Mouse (Mus musculus) ES-Bruce4 (cell line): ENCODE results near the gene Fig4.

ENCODE experiments used
- CTCF ChIP-seq: IDR thresholded peaks from one replicate; pipeline ENCODE4 v1.8.1; 2011; ENCODE audit warnings: low read depth, low read length
- EP300 ChIP-seq: IDR thresholded peaks from 2 replicates; pipeline ENCODE4 v1.6.1; 2011; ENCODE audit warnings: low read depth, low read length; ENCODE audit not compliant: insufficient read depth
- POLR2A ChIP-seq: IDR thresholded peaks from one replicate; pipeline ENCODE4 v1.8.1; 2011; ENCODE audit warnings: low read length; ENCODE audit not compliant: insufficient read depth

DNA sequence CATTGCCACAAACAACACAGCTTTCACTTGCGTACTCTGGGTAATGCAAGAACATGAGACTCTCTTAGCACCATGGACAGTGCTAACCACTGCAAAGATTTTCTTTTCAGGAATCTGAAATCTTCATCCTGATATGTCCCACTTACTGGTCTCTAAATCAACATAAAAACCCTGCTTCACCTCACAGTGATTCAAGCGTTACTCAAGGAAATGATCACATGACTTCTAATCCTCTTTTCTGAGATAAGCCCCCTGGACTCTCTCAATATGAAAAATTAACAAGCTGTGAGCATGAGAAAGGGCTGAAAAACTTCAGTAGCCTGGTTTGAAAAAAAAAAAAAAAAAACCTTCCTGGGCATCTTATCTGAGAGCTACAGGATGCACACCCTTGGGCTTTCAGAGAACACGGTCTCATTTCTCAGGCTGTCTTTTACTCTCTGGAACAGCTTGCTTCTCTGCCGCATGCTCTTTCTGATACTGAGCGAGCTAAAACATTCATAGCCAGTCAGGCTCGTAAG, 94.1 kb downstream of the Fig4 start:
- TF ChIP-seq CTCF = no peak
- TF ChIP-seq EP300 = no peak
- TF ChIP-seq POLR2A = no peak
